Mouse (Mus musculus) cerebellum, adult 2 months (tissue): Measurements from ENCODE around the gene Olfr1122.
"Not testable (repeated sequence)": the region's sequence is repeated elsewhere in the genome, so short reads cannot be mapped to it uniquely, and the experiment has no call there.

Source experiments
- CTCF ChIP-seq: fragments of 200-500 bp; IDR thresholded peaks from 2 replicates; pipeline ENCODE4 v1.5.1; 2011; ENCODE audit warnings: low read depth, mild to moderate bottlenecking, control low read depth, low read length, moderate library complexity, borderline replicate concordance; ENCODE audit not compliant: insufficient read depth
- POLR2A ChIP-seq: fragments of 200-500 bp; IDR thresholded peaks from 2 replicates; pipeline ENCODE4 v1.6.1; 2011; ENCODE audit warnings: low read length, control low read depth, borderline replicate concordance; ENCODE audit not compliant: insufficient read depth

GRCm38 (mm10) chr2:87394686-87395085 is 9.0 kb downstream of the Olfr1122 start:
- not testable (repeated sequence) for TF ChIP-seq CTCF, POLR2A
